Mouse (Mus musculus) neural tube, embryonic 13.5 days (tissue): ENCODE results near the gene Sde2. TPM values are rescaled to one million over a fixed set of nuclear protein-coding genes. Genes with fewer than 3 reads are reported as not detected.

Experiments used
- ATAC-seq: fragments of 200-750 bp; cut with Nextera tagmentation; 2 replicates; pipeline ENCODE4 v1.8.0; 2017; ENCODE audit warnings: low read depth, mild to moderate bottlenecking, moderate TSS enrichment, moderate library complexity
- H3K27ac ChIP-seq: fragments of 300-500 bp; sonication (generic); replicated peaks from 2 replicates; pipeline ENCODE4 v1.5.1; 2015; ENCODE audit warnings: moderate library complexity, mild to moderate bottlenecking, inconsistent platforms
- H3K27me3 ChIP-seq: fragments of 300-500 bp; sonication (generic); 2 replicates; pipeline ENCODE4 v1.6.1; 2015; ENCODE audit warnings: mild to moderate bottlenecking, inconsistent platforms
- H3K36me3 ChIP-seq: fragments of 300-500 bp; sonication (generic); 2 replicates; pipeline ENCODE4 v1.6.1; 2015; ENCODE audit warnings: mild to moderate bottlenecking, inconsistent platforms
- H3K4me1 ChIP-seq: fragments of 300-500 bp; sonication (generic); replicated peaks from 2 replicates; pipeline ENCODE4 v1.6.1; 2015; ENCODE audit warnings: inconsistent platforms
- H3K4me2 ChIP-seq: fragments of 300-500 bp; sonication (generic); 2 replicates; pipeline ENCODE4 v1.6.1; 2015; ENCODE audit warnings: inconsistent platforms, mild to moderate bottlenecking, moderate library complexity
- H3K4me3 ChIP-seq: fragments of 300-500 bp; sonication (generic); 2 replicates; pipeline ENCODE4 v1.5.1; 2015; ENCODE audit warnings: mild to moderate bottlenecking, inconsistent platforms
- H3K9ac ChIP-seq: fragments of 300-500 bp; sonication (generic); 2 replicates; pipeline ENCODE4 v1.6.1; 2015; ENCODE audit warnings: moderate library complexity, mild to moderate bottlenecking, inconsistent platforms
- H3K9me3 ChIP-seq: fragments of 300-500 bp; sonication (generic); 2 replicates; pipeline ENCODE4 v1.6.1; 2016; ENCODE audit warnings: inconsistent platforms
- WGBS: fragments of 180-500 bp; shearing (Covaris S2); methylation state at CpG from one replicate; pipeline ENCODE4 v1.1.7; 2015; 5-methylcytosine and 5-hydroxymethylcytosine counted together
- polyA plus RNA-seq: library from polyadenylated mRNA; unstranded; fragments of >200 nt; fragmentation: Nextera tagmentation; extraction: Ambion mirVana; gene quantifications from 2 replicates; pipeline ENCODE4 v1.2.1, GENCODE M21; 2015

Gene Sde2
- polyA plus RNA-seq, 1 experiment from 2014 or later, result 25.7 TPM

GRCm38 (mm10) chr1:180901107-180901506 lies 50.2 kb downstream of the Sde2 start:
- no peaks in the 10 kb centered on the region for H3K9me3 ChIP-seq
- WGBS, result 1% methylated on average over 4 of the region's 4 CpGs
- H3K4me1 ChIP-seq, result peaks cover 20% of the 10 kb centered on the region
- no peak overlapping the region for H3K4me2 ChIP-seq
- peaks cover 5% of the 10 kb centered on the region for H3K36me3 ChIP-seq
- ATAC-seq, result no peak
- no peak overlapping the region for H3K9ac ChIP-seq
- no peak overlapping the region for H3K27ac ChIP-seq
- H3K4me3 ChIP-seq, result no peak overlapping the region
- no peaks in the 10 kb centered on the region for H3K27me3 ChIP-seq

GRCm38 (mm10) chr1:180902915-180903314 lies 52.0 kb downstream of the Sde2 start:
- Histone ChIP-seq H3K27me3 (no peaks in the 10 kb centered on the region), H3K27ac (no peak overlapping the region), H3K4me2 (no peak overlapping the region), H3K9ac (no peak overlapping the region), H3K4me1 (peaks cover 27% of the 10 kb centered on the region), H3K36me3 (peaks cover 23% of the 10 kb centered on the region), H3K4me3 (no peak overlapping the region), H3K9me3 (no peaks in the 10 kb centered on the region)
- 36% methylated on average over 5 of the region's 5 CpGs for WGBS
- no peak for ATAC-seq

GRCm38 (mm10) chr1:180903666-180904038 lies 52.7 kb downstream of the Sde2 start:
- Histone ChIP-seq H3K4me1 (peaks cover 27% of the 10 kb centered on the region), H3K36me3 (peaks cover 30% of the 10 kb centered on the region), H3K27ac (0 out of 2 replicates have a peak overlapping the region, but pooled peaks have one; percentile 6), H3K9me3 (no peaks in the 10 kb centered on the region), H3K9ac (peak overlapping the region; percentile 31), H3K4me2 (peak overlapping the region; percentile 96), H3K4me3 (peak overlapping the region; percentile 77), H3K27me3 (no peaks in the 10 kb centered on the region)
- peak; percentile 1; the same call in 1 of the 2 replicates for ATAC-seq
- WGBS, result 40% methylated on average over 10 of the region's 10 CpGs

- WGBS, result under 1% methylated on average over 52 of the region's 52 CpGs
These were observed 53.3 kb downstream of the Sde2 start, which contains the start of gene Pycr2 for GRCm38 (mm10) chr1:180904039-180904814. Gene Pycr2, plus strand, starts transcription at chr1:180904293.

GRCm38 (mm10) chr1:180904815-180905080 lies 53.8 kb downstream of the Sde2 start:
- H3K9ac ChIP-seq, result peak overlapping the region; percentile 91
- peak overlapping the region; percentile 88 for H3K27ac ChIP-seq
- H3K27me3 ChIP-seq, result no peaks in the 10 kb centered on the region
- peaks cover 31% of the 10 kb centered on the region for H3K36me3 ChIP-seq
- 1% methylated on average over 5 of the region's 5 CpGs for WGBS
- peaks cover 27% of the 10 kb centered on the region for H3K4me1 ChIP-seq
- peak overlapping the region; percentile 96 for H3K4me2 ChIP-seq
- ATAC-seq, result no peak
- H3K4me3 ChIP-seq, result peak overlapping the region; percentile 77
- no peaks in the 10 kb centered on the region for H3K9me3 ChIP-seq

More at GRCm38 (mm10) chr1:180904039-180904814, 53.3 kb downstream of the Sde2 start, which contains the start of gene Pycr2:
- peak within 1 kb of the TSS; percentile 96 for H3K4me2 ChIP-seq
- no peaks in the 10 kb centered on the region for H3K27me3 ChIP-seq
- no peaks in the 10 kb centered on the region for H3K9me3 ChIP-seq
- H3K4me3 ChIP-seq, result peak within 1 kb of the TSS; percentile 77
- H3K36me3 ChIP-seq, result peaks cover 31% of the 10 kb centered on the region
- peak; percentile 98 for ATAC-seq
- peak within 1 kb of the TSS; percentile 91 for H3K9ac ChIP-seq
- H3K4me1 ChIP-seq, result peaks cover 27% of the 10 kb centered on the region
- H3K27ac ChIP-seq, result peak within 1 kb of the TSS; percentile 88

GRCm38 (mm10) chr1:180905307-180905706 lies 54.4 kb downstream of the Sde2 start:
- Histone ChIP-seq H3K4me3 (peak overlapping the region; percentile 77), H3K27ac (no peak overlapping the region)

GRCm38 (mm10) chr1:180905876-180906275 lies 54.9 kb downstream of the Sde2 start:
- Histone ChIP-seq H3K9ac (peak overlapping the region; percentile 91), H3K27ac (no peak overlapping the region), H3K27me3 (no peaks in the 10 kb centered on the region), H3K36me3 (peaks cover 31% of the 10 kb centered on the region), H3K4me2 (peak overlapping the region; percentile 96; the same call in 1 of the 2 replicates), H3K4me3 (0 out of 2 replicates have a peak overlapping the region, but pooled peaks have one; percentile 77), H3K9me3 (no peaks in the 10 kb centered on the region), H3K4me1 (peaks cover 27% of the 10 kb centered on the region)
- WGBS, result 95% methylated on average over 17 of the region's 17 CpGs
- ATAC-seq, result no peak

More at GRCm38 (mm10) chr1:180905307-180905706, 54.4 kb downstream of the Sde2 start:
- Histone ChIP-seq H3K9me3 (no peaks in the 10 kb centered on the region), H3K4me2 (peak overlapping the region; percentile 96), H3K36me3 (peaks cover 31% of the 10 kb centered on the region), H3K9ac (peak overlapping the region; percentile 91), H3K4me1 (peaks cover 27% of the 10 kb centered on the region), H3K27me3 (no peaks in the 10 kb centered on the region)
- 65% methylated on average over 6 of the region's 6 CpGs for WGBS
- no peak for ATAC-seq

GRCm38 (mm10) chr1:180906461-180907147 lies 55.7 kb downstream of the Sde2 start:
- Histone ChIP-seq H3K4me3 (no peak overlapping the region), H3K27ac (no peak overlapping the region), H3K9ac (0 out of 2 replicates have a peak overlapping the region, but pooled peaks have one; percentile 22), H3K9me3 (no peaks in the 10 kb centered on the region), H3K27me3 (no peaks in the 10 kb centered on the region), H3K4me1 (peaks cover 27% of the 10 kb centered on the region), H3K4me2 (no peak overlapping the region), H3K36me3 (peaks cover 31% of the 10 kb centered on the region)
- WGBS, result 91% methylated on average over 24 of the region's 24 CpGs
- no peak for ATAC-seq

GRCm38 (mm10) chr1:180911138-180911537 lies 60.2 kb downstream of the Sde2 start:
- Histone ChIP-seq H3K4me2 (0 out of 2 replicates have a peak overlapping the region, but pooled peaks have one; percentile 5), H3K27me3 (no peaks in the 10 kb centered on the region), H3K4me1 (peaks cover 7% of the 10 kb centered on the region), H3K36me3 (peaks cover 26% of the 10 kb centered on the region), H3K9me3 (no peaks in the 10 kb centered on the region), H3K9ac (no peak overlapping the region), H3K4me3 (no peak overlapping the region), H3K27ac (no peak overlapping the region)
- no peak for ATAC-seq
- WGBS, result 55% methylated on average over 8 of the region's 8 CpGs

- Histone ChIP-seq H3K4me2 (0 out of 2 replicates have a peak overlapping the region, but pooled peaks have one; percentile 5), H3K4me3 (no peak overlapping the region)
- ATAC-seq, result no peak
These were observed 60.8 kb downstream of the Sde2 start for GRCm38 (mm10) chr1:180911653-180912287.

GRCm38 (mm10) chr1:180912792-180913191 lies 61.9 kb downstream of the Sde2 start:
- ATAC-seq, result no peak
- H3K27ac ChIP-seq, result no peak overlapping the region
- WGBS, result 81% methylated on average over 5 of the region's 5 CpGs
- no peak overlapping the region for H3K9ac ChIP-seq
- no peak overlapping the region for H3K4me2 ChIP-seq
- H3K4me1 ChIP-seq, result no peaks in the 10 kb centered on the region
- H3K27me3 ChIP-seq, result no peaks in the 10 kb centered on the region
- H3K36me3 ChIP-seq, result peaks cover 9% of the 10 kb centered on the region
- no peaks in the 10 kb centered on the region for H3K9me3 ChIP-seq
- H3K4me3 ChIP-seq, result no peak overlapping the region

More at GRCm38 (mm10) chr1:180911653-180912287, 60.8 kb downstream of the Sde2 start:
- peaks cover under 1% of the 10 kb centered on the region; the same call in 1 of the 2 replicates for H3K4me1 ChIP-seq
- no peaks in the 10 kb centered on the region for H3K27me3 ChIP-seq
- H3K27ac ChIP-seq, result no peak overlapping the region
- 61% methylated on average over 20 of the region's 20 CpGs for WGBS
- H3K9ac ChIP-seq, result no peak overlapping the region
- peaks cover 20% of the 10 kb centered on the region for H3K36me3 ChIP-seq
- H3K9me3 ChIP-seq, result no peaks in the 10 kb centered on the region

- H3K9me3 ChIP-seq, result no peaks in the 10 kb centered on the region
- no peaks in the 10 kb centered on the region for H3K4me1 ChIP-seq
- WGBS, result 58% methylated on average over 4 of the region's 4 CpGs
- H3K36me3 ChIP-seq, result no peaks in the 10 kb centered on the region; the same call in 1 of the 2 replicates
- H3K4me2 ChIP-seq, result no peak overlapping the region
- no peak overlapping the region for H3K4me3 ChIP-seq
- no peak for ATAC-seq
- no peak overlapping the region for H3K9ac ChIP-seq
- no peaks in the 10 kb centered on the region for H3K27me3 ChIP-seq
- H3K27ac ChIP-seq, result no peak overlapping the region
These were observed 62.9 kb downstream of the Sde2 start for GRCm38 (mm10) chr1:180913797-180914196.
